Mouse (Mus musculus) heart, adult 2 months (tissue): ENCODE measurements around the gene Nod1. TPM values are rescaled to one million over a fixed set of nuclear protein-coding genes. Genes with fewer than 3 reads are reported as not detected.

ENCODE experiments used
- DNase-seq, 2 experiments: peaks; one replicate each; pipeline ENCODE4 v3.0.0; 2021
- H3K27ac ChIP-seq: fragments of 200-600 bp; 2 replicates; pipeline ENCODE4 v1.8.1; 2022
- H3K27me3 ChIP-seq: fragments of 200-500 bp; 2 replicates; pipeline ENCODE4 v1.6.1; 2012; ENCODE audit warnings: mild to moderate bottlenecking, low read length, inconsistent platforms, mixed read lengths; ENCODE audit not compliant: control insufficient read depth, insufficient read depth
- H3K36me3 ChIP-seq: fragments of 200-500 bp; 2 replicates; pipeline ENCODE4 v1.6.1; 2012; ENCODE audit warnings: low read length, inconsistent platforms; ENCODE audit not compliant: control insufficient read depth, insufficient read depth
- H3K4me1 ChIP-seq: fragments of 200-500 bp; 2 replicates; pipeline ENCODE4 v1.6.1; 2011; ENCODE audit warnings: low read length; ENCODE audit not compliant: control insufficient read depth, insufficient read depth
- H3K4me3 ChIP-seq: fragments of 200-600 bp; 2 replicates; pipeline ENCODE4 v1.8.1; 2022
- H3K79me2 ChIP-seq: fragments of 200-500 bp; replicated peaks from 2 replicates; pipeline ENCODE4 v1.6.1; 2012; ENCODE audit warnings: mild to moderate bottlenecking, inconsistent platforms, low read length, moderate library complexity, mixed read lengths; ENCODE audit not compliant: control insufficient read depth, insufficient read depth
- H3K9ac ChIP-seq: fragments of 200-500 bp; 2 replicates; pipeline ENCODE4 v1.6.1; 2012; ENCODE audit warnings: low read depth, mild to moderate bottlenecking, control low read depth, inconsistent platforms, low read length, mixed read lengths
- CTCF ChIP-seq: fragments of 200-600 bp; IDR thresholded peaks from 2 replicates; pipeline ENCODE4 v1.8.1; 2022; ENCODE audit warnings: antibody characterized with exemption, mild to moderate bottlenecking, moderate library complexity
- EP300 ChIP-seq: fragments of 200-500 bp; IDR thresholded peaks from 2 replicates; pipeline ENCODE4 v1.6.1; 2011; ENCODE audit warnings: low read depth, low read length, control low read depth; ENCODE audit not compliant: insufficient read depth
- POLR2A ChIP-seq: fragments of 200-500 bp; IDR thresholded peaks from 2 replicates; pipeline ENCODE4 v1.6.1; 2011; ENCODE audit warnings: mild to moderate bottlenecking, low read depth, low read length, control low read depth; ENCODE audit not compliant: insufficient read depth
- WGBS: fragments of 180-500 bp; shearing (Covaris S2); methylation state at CpG from one replicate; pipeline ENCODE4 v1.1.7; 2018; 5-methylcytosine and 5-hydroxymethylcytosine counted together
- intact Hi-C: fragments of 180-260 bp; cut with DNase I; formaldehyde crosslinking; loops from one replicate; pipeline ENCODE4 v1.15.1; 2025
- long read RNA-seq: library from polyadenylated mRNA; stranded (forward); transcript quantifications from one replicate; pipeline ENCODE4 v2.0.0, GENCODE M21; 2021
- polyA plus RNA-seq: library from polyadenylated mRNA; depleted of rRNA; stranded (reverse); fragments of >200 nt; gene quantifications from 2 replicates; pipeline ENCODE4 v1.2.3, GENCODE M21; 2012; rRNA removed
- total RNA-seq, 2 experiments: library from RNA; stranded (reverse); gene quantifications; 2 replicates each; pipeline ENCODE4 v1.2.3; 2021

The Nod1 gene
- 10 to 100 TPM; 17.3 to 18.6 TPM for total RNA-seq
- polyA plus RNA-seq, result 23.6 and 25.7 TPM in 2 replicates
- long read RNA-seq, full-length matches to known transcripts, result 22 of 27 reads
- long read RNA-seq, partial matches to known transcripts, result 1 of 27 reads
- long read RNA-seq, other reads (novel, unspliced or antisense), result 4 of 27 reads

- Histone ChIP-seq H3K27ac (peak within 1 kb of the TSS; percentile 98), H3K79me2 (no peaks in the 10 kb centered on the region; the same call in 1 of the 2 replicates), H3K27me3 (no peaks in the 10 kb centered on the region), H3K4me1 (peaks cover 14% of the 10 kb centered on the region), H3K4me3 (peak within 1 kb of the TSS; percentile 83), H3K9ac (peak within 1 kb of the TSS; percentile 72), H3K36me3 (peaks cover 11% of the 10 kb centered on the region)
- intact Hi-C loops, result loop anchor here (2.0 to 5.0 kb wide), 5 partner anchors 32 to 385 kb away; partner anchors contain the start of gene Znrf2
- TF ChIP-seq POLR2A (peak; percentile 85; the same call in 1 of the 2 replicates), CTCF (no peak), EP300 (peak; percentile 29; the same call in 1 of the 2 replicates)
- peak; percentile 93 for DNase-seq
- WGBS, result under 1% methylated on average over 51 of the region's 53 CpGs
Measured at GRCm38 (mm10) chr6:54972111-54972928, at the start of gene Nod1. Gene Nod1, minus strand, starts transcription at chr6:54972612.

GRCm38 (mm10) chr6:55021806-55022205, 49.4 kb upstream of the Nod1 start:
- TF ChIP-seq POLR2A, result no peak
- TF ChIP-seq EP300, result no peak
- no peak for TF ChIP-seq CTCF
- no peak overlapping the region for H3K27ac ChIP-seq
- WGBS, result 83% methylated on average over 7 of the region's 7 CpGs
- H3K4me1 ChIP-seq, result no peaks in the 10 kb centered on the region
- H3K9ac ChIP-seq, result no peak overlapping the region
- H3K4me3 ChIP-seq, result no peak overlapping the region
- intact Hi-C loops, result no loop called here
- no peak for DNase-seq
- no peaks in the 10 kb centered on the region for H3K27me3 ChIP-seq
- H3K36me3 ChIP-seq, result no peaks in the 10 kb centered on the region
- no peaks in the 10 kb centered on the region for H3K79me2 ChIP-seq

GRCm38 (mm10) chr6:55018417-55018816, 46.0 kb upstream of the Nod1 start:
- Histone ChIP-seq H3K4me3 (no peak overlapping the region), H3K9ac (no peak overlapping the region), H3K4me1 (no peaks in the 10 kb centered on the region), H3K27me3 (no peaks in the 10 kb centered on the region), H3K79me2 (no peaks in the 10 kb centered on the region), H3K36me3 (no peaks in the 10 kb centered on the region), H3K27ac (no peak overlapping the region)
- TF ChIP-seq EP300, result no peak
- no peak for TF ChIP-seq CTCF
- TF ChIP-seq POLR2A, result no peak
- no peak for DNase-seq
- intact Hi-C loops, result loop anchor here (5.0 kb wide), 1 partner anchor 311 kb away; no protein-coding TSS in a partner anchor
- 100% methylated on average over 2 of the region's 2 CpGs for WGBS

GRCm38 (mm10) chr6:55016710-55017583, 44.5 kb upstream of the Nod1 start:
- Histone ChIP-seq H3K9ac (no peak overlapping the region), H3K79me2 (no peaks in the 10 kb centered on the region), H3K36me3 (no peaks in the 10 kb centered on the region), H3K4me3 (no peak overlapping the region), H3K27me3 (no peaks in the 10 kb centered on the region), H3K4me1 (no peaks in the 10 kb centered on the region), H3K27ac (no peak overlapping the region)
- peak; percentile 46 to 61 for DNase-seq
- intact Hi-C loops, result loop anchor here (1.0 to 5.0 kb wide), 3 partner anchors 100 to 310 kb away; no protein-coding TSS in a partner anchor
- WGBS, result 21% methylated on average over 15 of the region's 15 CpGs
- TF ChIP-seq CTCF (peak; percentile 87), EP300 (peak; percentile 82; the same call in 1 of the 2 replicates), POLR2A (no peak)

- H3K36me3 ChIP-seq, result no peaks in the 10 kb centered on the region
- no peaks in the 10 kb centered on the region for H3K27me3 ChIP-seq
- TF ChIP-seq CTCF, result peak; percentile 74
- no peak for TF ChIP-seq POLR2A
- TF ChIP-seq EP300, result peak; percentile 55; the same call in 1 of the 2 replicates
- no peaks in the 10 kb centered on the region for H3K79me2 ChIP-seq
- 10% methylated on average over 5 of the region's 5 CpGs for WGBS
- no peak overlapping the region for H3K9ac ChIP-seq
- peak; percentile 59 to 60 for DNase-seq
- no peak overlapping the region for H3K27ac ChIP-seq
- intact Hi-C loops, result loop anchor here (1.0 to 5.0 kb wide), 2 partner anchors 99 to 309 kb away; no protein-coding TSS in a partner anchor
- no peak overlapping the region for H3K4me3 ChIP-seq
- no peaks in the 10 kb centered on the region for H3K4me1 ChIP-seq
Measured at GRCm38 (mm10) chr6:55016236-55016635, 43.8 kb upstream of the Nod1 start.
